Mouse (Mus musculus) heart, postnatal 0 days (tissue): Measurements from ENCODE around the gene Rgs6. TPM values are rescaled to one million over a fixed set of nuclear protein-coding genes. Genes with fewer than 3 reads are reported as not detected.

Experiments used
- ATAC-seq: fragments of 200-750 bp; cut with Nextera tagmentation; 2 replicates; pipeline ENCODE4 v1.8.0; 2017; ENCODE audit warnings: low read depth, moderate number of reproducible peaks, moderate library complexity; ENCODE audit not compliant: insufficient read depth
- DNase-seq: peaks from one replicate; pipeline ENCODE4 v3.0.0-alpha.2; 2016; ENCODE audit warnings: low spot score
- H3K27ac ChIP-seq: fragments of 300-500 bp; sonication (generic); 2 replicates; pipeline ENCODE4 v1.5.1; 2014; ENCODE audit warnings: low read depth, mild to moderate bottlenecking
- H3K27me3 ChIP-seq: fragments of 300-500 bp; sonication (generic); 2 replicates; pipeline ENCODE4 v1.6.1; 2014; ENCODE audit warnings: low read length, mixed read lengths; ENCODE audit not compliant: control insufficient read depth, insufficient read depth
- H3K36me3 ChIP-seq: fragments of 300-500 bp; sonication (generic); replicated peaks from 2 replicates; pipeline ENCODE4 v1.6.1; 2014; ENCODE audit warnings: low read length, mixed read lengths; ENCODE audit not compliant: control insufficient read depth, insufficient read depth
- H3K4me1 ChIP-seq: fragments of 300-500 bp; sonication (generic); 2 replicates; pipeline ENCODE4 v1.6.1; 2014; ENCODE audit warnings: antibody characterized with exemption; ENCODE audit not compliant: control insufficient read depth, insufficient read depth
- H3K4me2 ChIP-seq: fragments of 300-500 bp; sonication (generic); 2 replicates; pipeline ENCODE4 v1.6.1; 2014; ENCODE audit warnings: low read depth, mild to moderate bottlenecking, low read length, moderate library complexity
- H3K4me3 ChIP-seq: fragments of 300-500 bp; sonication (generic); 2 replicates; pipeline ENCODE4 v1.5.1; 2014; ENCODE audit warnings: low read depth, low read length
- H3K9ac ChIP-seq: fragments of 300-500 bp; sonication (generic); replicated peaks from 2 replicates; pipeline ENCODE4 v1.6.1; 2014; ENCODE audit warnings: low read depth, low read length, mixed read lengths
- H3K9me3 ChIP-seq: fragments of 300-500 bp; sonication (generic); replicated peaks from 2 replicates; pipeline ENCODE4 v1.6.1; 2016; ENCODE audit warnings: low read length; ENCODE audit not compliant: control insufficient read depth
- CTCF ChIP-seq: IDR thresholded peaks from 2 replicates; pipeline ENCODE4 v1.5.1; 2016; ENCODE audit warnings: antibody characterized with exemption, control low read depth, low read depth
- EP300 ChIP-seq: IDR thresholded peaks from 2 replicates; pipeline ENCODE4 v1.6.1; 2016; ENCODE audit warnings: antibody characterized with exemption, low read depth
- WGBS: fragments of 180-500 bp; shearing (Covaris S2); extraction: QIAGEN DNeasy Blood & Tissue Kit; methylation state at CpG from one replicate; pipeline ENCODE4 v1.1.7; 2014; 5-methylcytosine and 5-hydroxymethylcytosine counted together
- polyA plus RNA-seq: library from polyadenylated mRNA; unstranded; fragments of >200 nt; fragmentation: Nextera tagmentation; extraction: Ambion mirVana; gene quantifications from 2 replicates; pipeline ENCODE4 v1.2.1, GENCODE M21; 2015
- total RNA-seq: library from RNA; depleted of rRNA; stranded (reverse); fragments of >200 nt; gene quantifications from 2 replicates; pipeline ENCODE4 v1.2.3, GENCODE M21; 2014; ENCODE audit warnings: low replicate concordance

Rgs6 gene
- total and polyA plus RNA-seq, 2 experiments from 2014 or later = 12.1 to 16.5 TPM

- Histone ChIP-seq H3K36me3 (no peaks in the 10 kb centered on the region), H3K27ac (no peak overlapping the region; the same call in 1 of the 2 replicates), H3K9ac (no peak overlapping the region), H3K27me3 (no peaks in the 10 kb centered on the region), H3K4me2 (no peak overlapping the region), H3K9me3 (no peaks in the 10 kb centered on the region), H3K4me3 (no peak overlapping the region), H3K4me1 (peaks cover 31% of the 10 kb centered on the region)
- TF ChIP-seq CTCF (no peak), EP300 (no peak)
- WGBS = 61% methylated on average over 5 of the region's 5 CpGs
- no peak for ATAC-seq
- DNase-seq = no peak
These were observed 622.2 kb downstream of the Rgs6 start for GRCm38 (mm10) chr12:83210294-83210693.

GRCm38 (mm10) chr12:83210735-83211134, 622.6 kb downstream of the Rgs6 start:
- no peak overlapping the region for H3K9ac ChIP-seq
- H3K27ac ChIP-seq = no peak overlapping the region
- no peak for ATAC-seq
- no peak overlapping the region for H3K4me2 ChIP-seq
- no peaks in the 10 kb centered on the region for H3K9me3 ChIP-seq
- no peak for DNase-seq
- H3K4me3 ChIP-seq = no peak overlapping the region
- no peaks in the 10 kb centered on the region for H3K36me3 ChIP-seq
- TF ChIP-seq EP300 (no peak), CTCF (no peak)
- no peaks in the 10 kb centered on the region for H3K27me3 ChIP-seq
- 84% methylated on average over 3 of the region's 3 CpGs for WGBS
- H3K4me1 ChIP-seq = peaks cover 31% of the 10 kb centered on the region

GRCm38 (mm10) chr12:83211146-83211822, 623.2 kb downstream of the Rgs6 start:
- TF ChIP-seq CTCF (no peak), EP300 (no peak)
- DNase-seq (no peak), ATAC-seq (no peak)
- H3K4me3 ChIP-seq = no peak overlapping the region
- H3K9me3 ChIP-seq = no peaks in the 10 kb centered on the region
- 81% methylated on average over 7 of the region's 7 CpGs for WGBS
- H3K36me3 ChIP-seq = no peaks in the 10 kb centered on the region
- H3K4me2 ChIP-seq = no peak overlapping the region
- no peaks in the 10 kb centered on the region for H3K27me3 ChIP-seq
- H3K9ac ChIP-seq = no peak overlapping the region
- H3K27ac ChIP-seq = no peak overlapping the region
- peaks cover 31% of the 10 kb centered on the region for H3K4me1 ChIP-seq
